Mouse (Mus musculus) left cerebral cortex, postnatal 14 days (tissue): ENCODE data around the gene Dusp12. TPM values are rescaled to one million over a fixed set of nuclear protein-coding genes. Genes with fewer than 3 reads are reported as not detected.

Source experiments
- DNase-seq, 2 experiments: peaks; one replicate each; pipeline ENCODE4 v3.0.0; 2021 to 2022; ENCODE audit warnings: low spot score in 2 of 2, mixed read lengths in 1 of 2
- intact Hi-C: fragments of 180-260 bp; cut with DNase I; formaldehyde crosslinking; loops from one replicate; pipeline ENCODE4 v1.15.1; 2025
- total RNA-seq, 2 experiments: library from RNA; stranded (reverse); gene quantifications; 2 replicates each; pipeline ENCODE4 v1.2.3; 2021

Gene Dusp12
- total RNA-seq, 2 experiments from 2014 or later, result 14.3 to 15.9 TPM

DNA sequence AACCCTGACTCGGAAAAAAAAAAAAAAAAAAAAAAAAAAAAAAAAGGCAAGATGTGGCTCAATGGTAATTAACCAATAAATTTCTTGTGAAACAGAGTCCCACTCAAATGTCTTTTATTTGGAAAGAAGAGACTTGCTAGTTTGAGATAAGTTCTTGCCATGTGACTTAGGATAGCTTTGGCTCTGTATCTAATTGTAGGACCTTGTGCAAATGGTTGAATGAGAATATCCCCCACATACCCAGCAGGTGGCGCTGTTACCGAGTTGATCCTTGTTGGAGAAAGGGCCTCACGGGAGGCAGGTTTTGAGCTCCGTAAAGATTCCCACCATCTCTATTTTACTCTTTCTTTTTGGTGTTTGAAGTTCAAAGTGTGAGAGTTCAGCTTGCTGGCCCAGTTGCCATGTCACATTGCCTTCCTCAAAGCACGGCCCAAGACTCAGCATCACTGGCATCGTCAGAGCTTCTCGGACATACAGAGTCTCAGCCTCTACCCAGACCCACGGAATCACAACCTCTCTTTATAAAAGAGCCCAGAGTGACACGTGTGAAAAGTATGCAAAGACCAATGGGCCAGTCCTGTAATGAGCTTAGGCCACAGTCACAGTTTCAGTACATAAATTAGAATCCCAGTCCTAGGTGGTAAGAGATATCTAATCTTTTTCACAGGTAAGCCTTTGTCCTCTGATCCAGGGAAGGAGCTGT, 16.3 kb upstream of the Dusp12 start:
- peak; percentile 87 to 89 for DNase-seq
- intact Hi-C loops, result loop anchor here (1.0 kb wide), 1 partner anchor 91 kb away; no protein-coding TSS in a partner anchor

DNA sequence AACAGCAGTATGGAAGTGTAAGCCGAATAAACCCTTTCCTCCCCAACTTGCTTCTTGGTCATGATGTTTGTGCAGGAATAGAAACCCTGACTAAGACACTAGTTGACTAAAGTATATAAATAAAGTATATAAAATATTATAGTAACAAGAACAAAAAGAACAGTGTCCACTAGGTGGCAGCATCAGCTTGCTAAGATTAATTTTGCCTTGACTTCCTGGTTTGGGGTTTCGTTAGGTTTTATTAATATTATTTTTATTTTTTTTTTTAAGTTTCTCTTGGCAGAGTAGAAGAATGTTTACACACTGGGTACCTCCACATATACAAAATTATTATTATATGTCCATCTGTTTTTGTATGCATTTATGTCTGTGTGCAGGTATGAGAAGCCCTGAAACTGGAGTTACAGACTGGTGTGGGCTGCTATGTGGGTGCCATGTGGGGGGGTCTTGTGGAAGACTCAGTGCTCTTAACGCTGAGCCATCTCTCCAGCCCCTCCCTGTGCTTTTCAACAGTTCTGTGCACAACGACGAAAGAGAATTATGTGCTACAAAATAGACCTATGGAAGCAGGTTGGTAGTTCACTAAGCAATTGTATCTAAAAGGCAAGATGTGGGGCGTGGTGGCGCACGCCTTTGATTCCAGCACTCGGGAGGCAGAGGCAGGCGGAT, 15.6 kb upstream of the Dusp12 start:
- DNase-seq, result peak; percentile 81
- intact Hi-C loops, result loop anchor here (1.0 kb wide), 1 partner anchor 91 kb away; no protein-coding TSS in a partner anchor

DNA sequence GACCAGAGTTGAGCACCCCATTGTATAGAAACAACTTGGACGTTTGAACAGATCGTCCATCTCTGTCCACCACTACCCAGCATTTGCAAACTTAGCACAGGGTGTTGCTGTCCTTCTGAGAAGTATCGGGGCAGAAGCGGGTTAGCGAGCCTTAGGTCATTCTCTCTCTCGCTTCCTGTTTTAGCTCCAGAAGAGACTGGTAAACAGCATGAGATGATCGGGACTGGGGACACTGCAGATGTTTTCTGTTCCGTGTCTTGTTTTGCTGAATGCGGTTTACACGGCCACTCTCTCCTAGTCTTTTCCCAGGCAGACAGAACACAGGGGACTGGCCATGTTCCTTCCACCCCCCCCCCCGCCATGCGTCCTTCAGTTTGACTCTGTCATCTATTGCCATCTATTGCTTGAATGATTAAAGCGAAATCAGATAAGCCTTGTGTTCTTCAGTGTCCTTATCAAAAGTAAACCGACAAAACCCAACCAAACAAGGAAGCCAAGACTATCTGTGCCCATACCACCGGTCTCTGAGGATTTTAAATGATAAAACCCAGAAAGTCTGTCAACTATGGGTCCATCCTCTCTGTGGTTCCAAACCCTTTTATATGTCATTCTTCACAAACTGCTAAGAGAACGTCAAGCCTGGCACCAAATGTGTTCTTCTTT, 13.2 kb upstream of the Dusp12 start:
- no peak for DNase-seq
- intact Hi-C loops, result no loop called here

DNA sequence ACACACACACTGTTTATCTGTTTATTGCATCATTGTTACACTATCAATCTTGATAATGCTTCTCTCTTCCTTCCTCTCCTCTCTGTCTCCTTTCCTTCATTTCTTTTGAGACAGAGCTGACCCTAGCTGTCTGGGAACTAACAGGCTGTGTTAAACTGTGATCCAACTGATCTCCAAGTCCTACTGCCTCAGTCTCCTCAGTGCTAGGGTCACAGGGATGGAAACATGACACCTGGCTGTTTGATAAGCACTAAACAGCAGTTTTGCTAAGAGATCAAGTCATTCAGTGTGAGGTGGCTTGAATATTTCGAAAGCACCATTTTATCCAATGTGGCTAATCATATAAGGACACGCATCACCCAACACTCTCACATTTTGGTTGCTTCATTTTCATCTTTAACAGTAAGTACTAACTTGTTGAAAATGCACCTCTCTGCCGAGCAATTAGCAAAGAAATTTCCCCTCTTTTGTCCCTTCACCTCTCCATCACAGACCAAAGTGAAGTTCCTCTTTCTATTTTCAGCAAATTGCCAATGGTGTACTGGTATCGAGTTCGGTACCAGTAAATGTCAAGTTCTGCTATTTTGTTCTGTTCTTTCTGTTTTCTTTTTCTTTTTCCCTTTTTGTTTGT, 11.4 kb upstream of the Dusp12 start:
- intact Hi-C loops, result no loop called here

DNA sequence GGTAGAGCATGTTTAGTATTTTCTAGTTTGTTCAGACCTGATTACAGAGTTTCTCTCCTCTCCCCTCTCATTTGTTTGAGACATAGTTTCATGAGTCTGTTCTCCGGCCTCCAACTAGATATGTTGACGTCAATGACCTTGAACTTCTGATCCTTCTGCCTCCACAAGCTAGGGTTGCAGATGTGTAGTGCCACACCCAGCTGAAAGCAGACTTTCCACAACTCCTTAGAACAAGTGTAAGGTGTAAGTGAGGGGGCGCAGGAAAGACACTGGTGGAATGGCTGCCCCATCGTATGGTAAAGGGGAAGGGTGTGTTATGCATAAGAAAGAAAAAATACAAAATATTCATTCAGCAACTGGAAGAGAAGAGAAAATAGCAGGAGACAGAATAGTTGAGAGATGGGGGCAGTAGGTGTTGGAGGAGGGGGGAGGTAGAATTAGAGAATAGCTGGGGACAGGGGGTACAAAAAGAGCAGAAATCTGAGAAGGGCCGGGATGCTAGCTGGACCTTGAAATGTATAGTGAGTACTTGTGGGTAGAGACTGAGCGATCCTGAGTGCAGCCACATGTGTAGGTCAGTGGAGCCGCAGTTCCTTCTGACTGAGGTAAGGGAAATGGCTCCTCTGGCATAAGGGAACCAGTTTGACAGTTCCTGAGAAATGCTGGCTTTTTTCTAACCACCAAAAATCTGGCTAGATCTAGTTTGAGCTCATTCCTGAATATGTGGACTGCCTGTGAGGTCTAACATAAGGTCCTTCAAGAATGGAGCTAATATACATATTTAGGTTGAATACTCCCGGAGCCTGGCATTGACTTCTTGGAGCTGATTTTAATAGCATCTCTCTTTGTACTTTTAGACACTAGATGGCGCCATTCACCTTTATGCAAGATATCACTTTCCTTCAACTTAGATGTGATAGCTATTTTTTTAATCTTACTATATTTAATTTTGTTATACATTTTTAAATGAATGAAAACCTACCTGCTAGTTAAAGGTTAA, 9.6 kb upstream of the Dusp12 start:
- intact Hi-C loops, result no loop called here

More for the DNA sequence above, 11.4 kb upstream of the Dusp12 start:
- DNase-seq, result no peak

DNA sequence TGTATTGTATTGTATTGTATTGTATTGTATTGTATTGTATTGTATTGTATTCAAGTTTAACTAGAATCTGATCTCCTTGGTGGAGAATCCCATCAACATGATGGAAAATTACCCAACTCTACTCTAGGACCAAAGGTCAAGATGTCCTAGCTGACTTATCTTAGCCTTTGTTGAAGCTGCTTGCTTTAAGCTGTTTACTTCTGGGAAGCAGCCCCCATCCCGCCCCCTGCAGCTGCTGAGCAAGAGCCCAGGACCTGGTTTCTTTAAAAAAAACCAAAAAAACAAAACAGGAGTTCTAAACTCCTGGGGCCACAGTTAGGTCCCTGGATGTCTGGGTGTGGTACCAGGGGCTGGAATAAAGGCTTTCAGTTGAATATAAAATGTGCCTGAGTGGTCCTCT, 6.9 kb upstream of the Dusp12 start:
- no peak for DNase-seq
- intact Hi-C loops, result no loop called here

More for the DNA sequence above, 9.6 kb upstream of the Dusp12 start:
- peak; percentile 51 to 71 for DNase-seq

DNA sequence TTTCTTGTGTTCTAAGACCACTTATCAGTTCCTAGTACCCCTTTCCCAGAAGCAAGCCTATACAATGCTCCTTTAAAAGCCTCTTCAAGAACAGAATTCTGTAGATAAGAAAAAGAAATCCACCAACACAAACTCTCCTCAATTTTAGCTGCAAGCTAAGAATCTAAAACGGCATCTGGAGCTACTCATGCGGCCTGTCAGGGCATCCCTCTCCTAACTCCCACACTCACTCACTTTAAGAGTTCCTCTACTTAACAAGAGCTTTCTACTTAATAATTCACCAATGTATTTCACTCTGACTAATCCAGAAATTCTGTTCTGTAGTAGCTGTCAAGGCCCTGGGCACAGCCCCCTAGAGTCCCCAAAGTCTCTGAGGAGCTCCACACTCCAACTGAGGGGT, 6.3 kb upstream of the Dusp12 start:
- intact Hi-C loops, result no loop called here
- no peak for DNase-seq

DNA sequence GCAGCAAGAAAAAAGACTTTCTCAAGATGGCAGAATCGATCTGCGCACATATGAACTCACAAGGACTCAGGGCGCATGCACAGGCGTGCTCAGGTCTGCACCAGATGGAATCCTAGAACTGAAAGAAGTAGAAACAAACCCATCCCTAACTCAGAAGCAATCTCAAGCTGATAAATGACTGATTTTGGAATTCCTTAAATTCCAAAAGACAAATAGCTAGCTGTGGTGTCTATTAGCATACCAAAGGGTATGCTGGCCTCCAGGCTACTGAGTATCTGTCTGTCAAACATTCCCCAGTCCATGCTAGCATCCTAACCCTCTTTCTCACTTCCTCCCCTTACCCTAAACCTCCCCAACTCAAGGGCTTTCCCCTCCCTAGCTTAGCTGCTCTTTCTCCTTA, 4.0 kb upstream of the Dusp12 start:
- no peak for DNase-seq
- intact Hi-C loops, result no loop called here

DNA sequence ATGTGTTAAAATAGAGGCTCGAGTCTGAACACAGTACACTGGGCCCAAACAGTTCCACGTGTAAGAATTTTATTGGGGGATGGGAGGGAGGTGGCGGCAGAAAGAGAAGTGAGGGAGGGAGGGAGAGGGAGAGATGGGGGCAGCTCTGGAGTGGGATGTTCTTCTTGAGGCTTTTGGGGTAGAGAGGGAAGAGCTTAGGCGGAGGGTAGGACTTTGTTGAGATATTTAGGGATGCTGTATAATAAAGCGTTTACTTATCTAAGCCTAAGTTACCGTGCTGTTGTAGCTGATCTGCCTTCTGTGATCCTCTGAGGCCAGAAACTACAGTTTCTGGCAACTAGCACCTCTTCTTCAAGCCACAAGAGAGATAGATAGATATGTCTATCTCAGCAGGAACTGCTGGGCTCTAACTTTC, 711 bp upstream of the Dusp12 start:
- no peak for DNase-seq
- intact Hi-C loops, result no loop called here

DNA sequence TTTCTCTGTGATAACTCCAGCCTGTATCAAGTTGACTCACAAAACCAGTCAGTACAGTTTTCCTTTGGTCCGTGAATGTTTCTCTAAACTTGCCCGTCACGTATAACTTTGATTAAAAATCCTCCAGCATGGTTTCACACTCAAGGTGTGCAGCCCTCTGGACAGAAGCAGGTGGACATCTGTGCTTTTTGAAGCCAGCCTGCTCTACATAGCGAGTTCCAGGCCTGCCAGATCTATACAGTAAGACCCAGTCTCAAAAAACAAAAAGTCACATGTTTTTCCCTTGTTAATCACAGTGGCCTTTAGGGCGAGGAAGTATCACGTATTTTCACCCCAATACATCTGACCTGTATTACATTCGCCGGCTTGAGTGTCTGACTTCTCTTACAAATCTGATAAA, 950 bp downstream of the Dusp12 start:
- DNase-seq, result no peak
- intact Hi-C loops, result no loop called here

DNA sequence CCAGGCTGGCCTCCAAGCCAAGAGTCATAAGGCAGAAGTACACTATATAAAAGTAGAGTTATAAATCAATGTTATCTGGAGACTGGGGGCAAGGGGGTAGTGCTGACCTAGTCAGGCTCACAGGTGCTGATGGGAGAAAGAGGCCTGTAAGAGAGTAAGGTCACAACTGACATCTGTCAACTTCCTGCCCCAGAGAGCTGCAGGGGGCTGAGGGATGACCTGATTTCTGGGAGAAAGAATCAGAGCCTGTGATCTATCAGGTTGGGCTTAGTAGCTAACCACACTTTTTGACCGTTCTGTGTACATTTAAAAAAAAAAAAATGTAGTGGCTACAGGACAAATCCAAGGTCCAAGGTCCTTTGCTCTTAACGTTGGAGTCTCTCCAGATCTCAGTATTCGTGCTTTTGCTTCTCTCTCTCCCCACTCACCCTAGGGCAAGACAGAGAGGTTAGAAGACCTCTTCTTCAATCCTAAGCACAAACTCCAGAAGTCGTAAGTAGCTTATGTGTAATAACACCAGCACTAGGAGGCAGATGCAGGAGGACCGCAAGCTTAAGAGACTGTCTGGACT, 2.3 kb downstream of the Dusp12 start:
- no peak for DNase-seq
- intact Hi-C loops, result no loop called here

DNA sequence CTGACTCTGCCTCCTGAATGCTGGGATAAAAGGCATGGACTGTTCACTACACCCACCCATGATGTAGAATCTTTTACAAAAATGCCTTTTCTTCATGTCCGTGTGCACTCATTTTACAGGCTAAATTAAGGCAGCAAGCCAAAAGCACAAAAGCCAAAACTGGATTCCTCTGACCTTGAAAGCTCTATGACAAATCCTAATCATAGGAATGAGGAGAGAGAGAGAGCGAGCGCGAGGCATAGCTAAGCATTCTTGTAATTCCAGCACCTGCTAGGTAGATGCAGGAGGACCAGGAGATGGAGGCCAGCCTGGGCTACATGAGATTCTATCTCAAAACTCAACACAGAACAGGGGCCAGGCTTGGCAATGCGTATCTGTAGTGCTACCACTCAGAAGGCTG, 8.4 kb downstream of the Dusp12 start:
- DNase-seq, result no peak
- intact Hi-C loops, result no loop called here

DNA sequence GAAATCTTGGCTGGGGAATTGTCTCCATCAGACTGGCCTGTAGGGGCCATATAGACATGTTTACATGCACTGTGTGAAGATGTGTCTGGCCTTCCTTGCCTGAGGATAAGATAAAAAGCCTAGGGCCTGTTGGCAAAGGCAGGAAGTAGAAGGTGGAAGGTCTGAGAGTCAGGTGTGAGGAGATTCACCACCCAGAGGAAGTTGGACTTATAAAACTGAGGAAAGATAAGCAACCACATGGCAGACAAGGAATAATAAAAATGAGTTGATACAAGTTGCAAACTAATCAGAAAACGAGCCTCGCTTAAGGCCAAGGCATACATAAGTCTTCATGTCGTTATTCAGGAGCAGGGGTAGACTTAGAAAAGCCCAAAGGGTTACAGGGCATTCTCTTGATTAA, 9.7 kb downstream of the Dusp12 start:
- intact Hi-C loops, result no loop called here

DNA sequence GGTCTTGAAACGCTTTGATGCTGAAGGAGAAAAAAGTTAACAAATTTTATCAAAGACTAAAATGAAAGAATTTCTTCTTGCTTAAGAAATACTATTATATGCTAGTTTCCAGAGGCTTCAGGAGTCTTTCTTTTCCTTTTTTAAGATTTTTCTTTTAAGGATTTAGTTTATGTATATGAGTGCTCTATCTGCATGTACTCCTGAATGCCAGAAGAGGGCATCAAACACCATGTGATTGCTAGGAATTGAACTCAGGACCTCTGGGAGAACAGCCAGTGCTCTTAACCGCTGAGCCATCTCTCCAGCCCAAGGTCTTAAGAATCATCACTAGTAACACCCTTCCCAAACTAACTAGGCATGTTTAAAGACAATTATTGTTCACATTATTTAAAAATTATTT, 13.4 kb downstream of the Dusp12 start:
- intact Hi-C loops, result no loop called here
- no peak for DNase-seq

More for the DNA sequence above, 9.7 kb downstream of the Dusp12 start:
- DNase-seq, result no peak

DNA sequence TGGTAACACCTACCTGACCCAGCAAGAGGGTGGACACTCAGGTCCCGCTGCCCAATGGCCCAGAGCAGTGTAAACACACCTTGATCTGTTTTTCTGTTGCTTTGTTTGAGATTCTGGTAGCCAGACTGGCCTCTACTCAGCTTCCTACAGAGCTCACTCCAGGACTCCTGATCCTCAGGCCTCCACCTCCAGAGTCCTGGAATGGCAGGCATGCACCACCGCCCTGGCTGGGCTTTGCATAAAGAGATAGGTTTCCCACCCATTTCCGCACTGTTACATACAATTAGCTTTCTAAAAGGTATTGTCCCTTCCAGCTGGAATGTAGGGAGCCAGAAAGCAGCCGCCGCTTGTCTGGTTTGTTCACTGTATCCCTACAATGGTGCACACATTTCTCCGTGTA, 13.9 kb downstream of the Dusp12 start:
- intact Hi-C loops, result no loop called here
- no peak for DNase-seq

DNA sequence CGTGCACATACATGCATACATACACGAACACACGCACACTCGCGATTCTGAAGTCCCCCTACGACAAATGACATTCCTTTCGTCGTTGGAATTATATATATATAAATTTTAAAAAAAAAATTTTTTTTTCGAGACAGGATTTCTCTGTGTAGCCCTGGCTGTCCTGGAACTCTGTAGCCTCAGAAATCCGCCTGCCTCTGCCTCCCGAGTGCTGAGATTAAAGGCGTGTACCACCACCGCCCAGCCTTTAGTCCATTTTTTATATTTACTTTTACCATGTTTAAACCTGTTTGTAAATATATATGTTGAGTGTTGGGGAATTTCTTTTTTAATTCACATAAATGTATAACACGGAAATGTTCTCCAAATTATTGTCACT, 16.4 kb downstream of the Dusp12 start:
- intact Hi-C loops, result no loop called here
- no peak for DNase-seq

DNA sequence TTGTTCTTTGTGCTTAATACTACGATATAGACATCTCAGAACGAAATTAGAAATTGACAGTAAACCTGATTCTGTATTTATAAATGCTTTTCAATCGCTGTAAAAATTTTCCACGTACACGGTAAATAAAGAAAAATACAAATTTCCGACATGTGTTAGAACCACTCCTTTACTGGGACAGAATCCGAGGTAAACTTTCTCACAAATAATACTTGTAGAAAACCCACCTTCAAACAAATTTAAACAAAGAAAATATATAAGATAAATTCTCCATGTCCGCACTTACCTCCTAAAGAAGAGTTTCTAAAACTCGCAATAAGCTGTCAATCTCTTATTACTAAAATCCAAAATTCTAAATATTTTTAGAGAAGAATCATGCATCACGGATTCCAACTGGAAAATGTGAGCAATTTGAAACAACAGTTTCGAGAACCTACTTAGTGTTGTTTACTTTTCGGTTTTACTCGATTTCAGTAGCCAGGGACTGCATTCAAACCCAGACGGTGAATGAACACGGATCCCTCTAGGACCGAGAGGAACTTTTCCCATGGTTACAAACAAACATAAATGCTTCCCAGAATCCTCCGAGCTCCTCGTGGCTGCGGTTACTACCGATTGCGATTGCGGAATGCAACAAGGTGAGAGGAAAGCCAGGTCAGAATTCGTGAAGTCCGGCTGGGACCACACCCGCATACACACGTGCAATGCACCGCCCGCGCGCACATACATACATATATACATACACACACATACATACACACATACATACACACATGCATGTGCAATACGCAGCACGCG, 17.0 kb downstream of the Dusp12 start:
- intact Hi-C loops, result no loop called here
- peak; percentile 71 to 84 for DNase-seq

DNA sequence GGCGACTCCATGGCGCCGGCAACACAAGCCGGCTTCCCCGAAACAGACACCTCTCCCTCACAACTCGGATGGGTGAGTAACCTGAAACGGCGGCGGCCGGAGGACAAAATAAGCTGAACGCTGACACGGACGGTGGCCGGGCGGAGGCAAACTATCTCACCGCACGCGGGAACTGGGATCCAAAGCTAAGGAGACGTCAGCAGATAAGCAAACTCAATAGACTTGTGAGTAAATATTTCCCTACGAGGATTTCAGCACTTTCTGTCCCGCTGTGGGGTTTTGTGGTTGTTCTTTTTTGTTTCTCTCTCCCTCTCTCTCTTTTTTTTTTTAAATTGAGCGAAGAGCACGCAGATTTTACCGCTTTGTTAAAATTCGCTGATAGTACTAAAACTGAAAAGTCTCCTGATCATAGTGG, 17.6 kb downstream of the Dusp12 start, which contains the start of gene Atf6:
Gene Atf6 (minus strand): TSS at position 81 of the 415 bp plus-strand sequence.
- intact Hi-C loops, result no loop called here
- DNase-seq, result peak; percentile 96
